Mouse (Mus musculus) midbrain, embryonic 12.5 days (tissue): Measurements from ENCODE around the gene Gmpr. TPM values are rescaled to one million over a fixed set of nuclear protein-coding genes. Genes with fewer than 3 reads are reported as not detected.

ENCODE experiments used
- ATAC-seq: fragments of 200-750 bp; cut with Nextera tagmentation; 2 replicates; pipeline ENCODE4 v1.8.0; 2017; ENCODE audit warnings: low read depth, moderate TSS enrichment, moderate library complexity; ENCODE audit not compliant: low FRiP score
- H3K27ac ChIP-seq: fragments of 300-500 bp; sonication (generic); replicated peaks from 2 replicates; pipeline ENCODE4 v1.5.1; 2016; ENCODE audit warnings: mild to moderate bottlenecking
- H3K27me3 ChIP-seq: fragments of 300-500 bp; sonication (generic); 2 replicates; pipeline ENCODE4 v1.6.1; 2016; ENCODE audit warnings: mild to moderate bottlenecking
- H3K36me3 ChIP-seq: fragments of 300-500 bp; sonication (generic); 2 replicates; pipeline ENCODE4 v1.6.1; 2016
- H3K4me1 ChIP-seq: fragments of 300-500 bp; sonication (generic); 2 replicates; pipeline ENCODE4 v1.6.1; 2016
- H3K4me2 ChIP-seq: fragments of 300-500 bp; sonication (generic); replicated peaks from 2 replicates; pipeline ENCODE4 v1.6.1; 2016; ENCODE audit warnings: mild to moderate bottlenecking, moderate library complexity
- H3K4me3 ChIP-seq: fragments of 300-500 bp; sonication (generic); 2 replicates; pipeline ENCODE4 v1.5.1; 2016; ENCODE audit warnings: mild to moderate bottlenecking
- H3K9ac ChIP-seq: fragments of 300-500 bp; sonication (generic); replicated peaks from 2 replicates; pipeline ENCODE4 v1.6.1; 2016; ENCODE audit warnings: mild to moderate bottlenecking, moderate library complexity
- H3K9me3 ChIP-seq: fragments of 300-500 bp; sonication (generic); 2 replicates; pipeline ENCODE4 v1.6.1; 2016; ENCODE audit warnings: mild to moderate bottlenecking
- WGBS: fragments of 180-500 bp; shearing (Covaris S2); methylation state at CpG from one replicate; pipeline ENCODE4 v1.1.7; 2016; 5-methylcytosine and 5-hydroxymethylcytosine counted together
- polyA plus RNA-seq: library from polyadenylated mRNA; unstranded; fragments of >200 nt; fragmentation: Nextera tagmentation; extraction: Ambion mirVana; gene quantifications from 2 replicates; pipeline ENCODE4 v1.2.1, GENCODE M21; 2016

The Gmpr gene
- 14.3 and 15.7 TPM in 2 replicates for polyA plus RNA-seq

- under 1% methylated on average over 63 of the region's 63 CpGs for WGBS
- peak within 1 kb of the TSS; percentile 61 for H3K4me3 ChIP-seq
- H3K36me3 ChIP-seq = no peaks in the 10 kb centered on the region
- peaks cover 11% of the 10 kb centered on the region for H3K4me1 ChIP-seq
- peak within 1 kb of the TSS; percentile 95 for H3K4me2 ChIP-seq
- H3K9me3 ChIP-seq = no peaks in the 10 kb centered on the region
- no peak within 1 kb of the TSS for H3K27ac ChIP-seq
- ATAC-seq = peak; percentile 88
- peaks cover 22% of the 10 kb centered on the region for H3K27me3 ChIP-seq
- peak within 1 kb of the TSS; percentile 62 for H3K9ac ChIP-seq
These were observed at the start of gene Gmpr for GRCm38 (mm10) chr13:45507274-45508229. Gene Gmpr, plus strand, starts transcription at chr13:45507444.

DNA sequence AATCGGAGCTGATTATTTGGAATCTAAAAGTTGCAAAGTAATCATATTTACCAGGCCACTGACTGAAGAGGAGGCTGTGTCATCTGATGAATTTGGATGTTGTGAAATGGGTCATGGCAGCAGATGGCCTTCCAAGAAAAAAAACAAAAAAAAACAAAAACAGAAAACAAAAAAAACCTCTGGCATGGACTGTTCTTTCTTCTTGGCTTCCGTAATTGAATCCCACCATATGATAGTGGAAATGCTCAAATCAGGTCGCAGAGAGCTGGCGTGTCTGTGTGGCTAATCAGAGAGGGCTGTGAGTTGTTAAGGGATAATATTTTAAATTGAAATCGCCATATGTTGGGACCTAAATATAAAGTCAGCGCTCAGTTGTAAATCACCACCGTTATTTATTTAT lies 49.8 kb upstream of the Gmpr start:
- WGBS = 87% methylated on average over 7 of the region's 7 CpGs
- Histone ChIP-seq H3K4me2 (no peak overlapping the region), H3K9ac (no peak overlapping the region), H3K27ac (no peak overlapping the region), H3K36me3 (no peaks in the 10 kb centered on the region), H3K4me1 (peaks cover 13% of the 10 kb centered on the region), H3K27me3 (no peaks in the 10 kb centered on the region), H3K4me3 (no peak overlapping the region), H3K9me3 (no peaks in the 10 kb centered on the region)
- no peak for ATAC-seq

DNA sequence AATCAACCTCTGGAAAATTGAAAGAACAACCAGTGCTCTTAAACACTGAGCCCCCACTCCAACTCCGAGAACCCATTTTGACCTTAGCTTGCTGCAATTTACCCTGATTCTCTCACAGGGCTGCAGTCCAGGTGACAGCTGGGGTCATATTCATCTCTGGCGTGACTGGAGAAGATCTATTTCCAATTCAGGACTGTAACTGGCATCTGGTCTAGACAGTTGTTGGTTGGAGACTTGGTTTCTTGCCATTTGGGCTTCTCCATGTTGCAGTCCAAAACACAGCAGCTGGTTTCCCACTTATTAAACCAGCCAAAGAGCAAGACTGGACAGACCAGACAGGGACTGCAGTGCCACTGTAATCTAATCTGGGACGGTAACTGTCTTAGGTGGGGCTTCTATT lies 47.1 kb upstream of the Gmpr start:
- H3K27ac ChIP-seq = no peak overlapping the region
- H3K27me3 ChIP-seq = no peaks in the 10 kb centered on the region
- no peak overlapping the region for H3K4me3 ChIP-seq
- ATAC-seq = no peak
- no peaks in the 10 kb centered on the region for H3K36me3 ChIP-seq
- no peak overlapping the region for H3K4me2 ChIP-seq
- WGBS = 91% methylated on average over 3 of the region's 3 CpGs
- H3K4me1 ChIP-seq = peaks cover 7% of the 10 kb centered on the region
- H3K9ac ChIP-seq = no peak overlapping the region
- H3K9me3 ChIP-seq = no peaks in the 10 kb centered on the region

- H3K36me3 ChIP-seq = no peaks in the 10 kb centered on the region
- H3K4me1 ChIP-seq = no peaks in the 10 kb centered on the region
- no peak overlapping the region for H3K4me3 ChIP-seq
- ATAC-seq = no peak
- H3K4me2 ChIP-seq = no peak overlapping the region
- peaks cover 9% of the 10 kb centered on the region for H3K27me3 ChIP-seq
- H3K27ac ChIP-seq = no peak overlapping the region
- no peak overlapping the region for H3K9ac ChIP-seq
- no peaks in the 10 kb centered on the region for H3K9me3 ChIP-seq
- WGBS = 86% methylated on average over 14 of the region's 14 CpGs
These were observed 45.8 kb upstream of the Gmpr start for GRCm38 (mm10) chr13:45461370-45461958.

DNA sequence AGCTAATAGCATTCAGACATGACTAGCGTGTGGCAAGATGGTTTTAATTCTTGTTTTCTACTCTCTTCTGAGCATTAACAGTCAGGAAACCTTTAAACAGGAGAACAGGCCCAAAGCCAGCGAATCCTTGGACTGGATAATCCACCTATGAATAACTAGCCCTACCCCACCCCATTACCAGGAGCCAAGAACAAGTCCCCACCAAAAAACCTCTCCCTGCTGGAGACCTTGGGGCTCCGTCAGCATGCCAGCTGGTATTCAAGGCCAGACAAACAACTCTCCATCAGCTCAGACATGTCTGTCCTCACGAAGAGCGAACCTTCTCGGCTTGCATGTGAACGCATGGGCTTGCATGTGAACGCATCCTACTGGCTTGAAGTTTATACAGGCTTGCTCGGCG lies 41.6 kb upstream of the Gmpr start:
- H3K27me3 ChIP-seq = peaks cover 24% of the 10 kb centered on the region

DNA sequence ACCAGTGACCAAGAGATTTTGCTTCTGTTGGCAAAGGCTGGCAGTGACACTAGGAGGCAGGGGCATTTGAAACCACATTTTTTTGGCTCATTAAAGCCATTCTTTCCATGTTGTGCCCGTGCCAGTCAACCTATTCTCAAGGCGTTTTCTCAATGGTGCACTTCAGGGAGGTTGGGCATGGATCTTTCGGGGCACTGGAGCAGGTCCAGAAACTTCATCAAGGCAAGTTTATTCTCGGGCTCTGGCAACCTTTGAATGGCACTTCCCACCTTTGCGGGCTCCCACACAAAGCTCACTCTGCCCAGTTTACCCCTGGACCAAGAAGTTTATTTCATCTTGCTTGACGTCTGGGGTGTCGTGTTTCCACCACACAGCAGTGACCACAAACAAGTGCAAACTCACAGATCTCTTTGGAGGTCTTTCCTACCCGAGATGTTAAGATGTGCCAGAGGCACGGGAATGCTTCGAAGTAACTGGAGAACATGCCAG lies 41.2 kb upstream of the Gmpr start:
- H3K4me3 ChIP-seq = no peak overlapping the region
- H3K27me3 ChIP-seq = peaks cover 27% of the 10 kb centered on the region
- ATAC-seq = no peak
- H3K36me3 ChIP-seq = no peaks in the 10 kb centered on the region
- no peaks in the 10 kb centered on the region for H3K9me3 ChIP-seq
- no peak overlapping the region for H3K27ac ChIP-seq
- H3K9ac ChIP-seq = no peak overlapping the region
- WGBS = 77% methylated on average over 10 of the region's 10 CpGs
- no peak overlapping the region for H3K4me2 ChIP-seq
- H3K4me1 ChIP-seq = peaks cover 11% of the 10 kb centered on the region

More for the DNA sequence above, 41.6 kb upstream of the Gmpr start:
- H3K4me3 ChIP-seq = no peak overlapping the region
- ATAC-seq = no peak
- no peak overlapping the region for H3K4me2 ChIP-seq
- H3K9me3 ChIP-seq = no peaks in the 10 kb centered on the region
- H3K9ac ChIP-seq = no peak overlapping the region
- 86% methylated on average over 10 of the region's 10 CpGs for WGBS
- H3K27ac ChIP-seq = no peak overlapping the region
- no peaks in the 10 kb centered on the region for H3K36me3 ChIP-seq
- peaks cover 11% of the 10 kb centered on the region for H3K4me1 ChIP-seq

DNA sequence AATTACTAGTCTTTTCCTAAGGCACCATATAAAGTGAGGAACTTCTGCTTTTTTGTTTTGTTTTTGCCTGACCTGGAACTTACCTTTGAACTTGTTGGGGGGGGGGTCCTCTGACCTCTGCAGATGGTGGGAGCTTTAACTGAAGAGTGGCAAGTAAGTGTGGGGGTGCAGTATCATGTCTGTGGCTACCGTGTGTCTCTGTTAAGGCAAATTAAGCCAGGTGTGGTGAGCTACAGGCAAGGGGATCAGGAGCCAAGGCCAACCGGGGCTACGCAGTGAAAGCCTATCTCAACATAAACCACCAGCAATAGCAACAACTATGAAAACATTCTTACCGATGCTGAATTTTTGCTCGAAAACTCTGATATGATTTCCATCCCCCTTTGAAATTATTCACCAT lies 38.5 kb upstream of the Gmpr start:
- H3K36me3 ChIP-seq = no peaks in the 10 kb centered on the region
- no peak overlapping the region for H3K4me3 ChIP-seq
- no peak overlapping the region for H3K4me2 ChIP-seq
- no peak overlapping the region for H3K27ac ChIP-seq
- 83% methylated on average over 5 of the region's 5 CpGs for WGBS
- peaks cover 11% of the 10 kb centered on the region for H3K4me1 ChIP-seq
- H3K9me3 ChIP-seq = no peaks in the 10 kb centered on the region
- H3K27me3 ChIP-seq = peaks cover 31% of the 10 kb centered on the region
- ATAC-seq = no peak
- H3K9ac ChIP-seq = no peak overlapping the region

GRCm38 (mm10) chr13:45469481-45470301 lies 37.6 kb upstream of the Gmpr start:
- 24% methylated on average over 19 of the region's 19 CpGs for WGBS
- Histone ChIP-seq H3K27ac (peak overlapping the region; percentile 20), H3K4me3 (no peak overlapping the region), H3K36me3 (no peaks in the 10 kb centered on the region), H3K4me2 (peak overlapping the region; percentile 25), H3K9me3 (no peaks in the 10 kb centered on the region), H3K4me1 (peaks cover 11% of the 10 kb centered on the region), H3K27me3 (peaks cover 38% of the 10 kb centered on the region), H3K9ac (no peak overlapping the region)
- ATAC-seq = no peak

GRCm38 (mm10) chr13:45473311-45473710 lies 33.9 kb upstream of the Gmpr start:
- 24% methylated on average over 10 of the region's 10 CpGs for WGBS

DNA sequence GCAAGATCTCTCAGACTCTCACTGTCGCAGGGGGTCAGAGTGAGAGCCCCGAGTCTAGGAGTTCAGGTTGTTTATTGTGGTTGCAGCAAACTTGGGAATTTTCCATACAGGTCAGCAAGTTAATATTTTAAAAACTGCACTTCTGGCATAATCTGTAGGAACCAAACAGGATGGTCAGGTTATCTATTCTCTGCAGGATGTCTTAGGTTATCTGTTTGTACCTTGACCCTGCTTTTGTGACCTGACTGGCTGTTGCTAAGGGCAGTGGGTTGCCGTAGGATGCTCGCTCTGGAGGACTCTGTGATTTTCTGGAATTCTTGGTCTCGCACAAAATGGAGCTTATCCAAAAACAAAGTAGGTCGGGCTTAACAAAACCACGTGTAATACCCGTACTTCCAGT lies 31.9 kb upstream of the Gmpr start:
- Histone ChIP-seq H3K9me3 (no peaks in the 10 kb centered on the region), H3K27me3 (peaks cover 26% of the 10 kb centered on the region), H3K4me1 (no peaks in the 10 kb centered on the region), H3K27ac (no peak overlapping the region), H3K9ac (no peak overlapping the region), H3K4me3 (no peak overlapping the region), H3K4me2 (no peak overlapping the region), H3K36me3 (no peaks in the 10 kb centered on the region)
- no peak for ATAC-seq
- 80% methylated on average over 8 of the region's 8 CpGs for WGBS

More at GRCm38 (mm10) chr13:45473311-45473710, 33.9 kb upstream of the Gmpr start:
- H3K4me2 ChIP-seq = no peak overlapping the region
- H3K4me1 ChIP-seq = peaks cover 11% of the 10 kb centered on the region
- no peak overlapping the region for H3K27ac ChIP-seq
- H3K9me3 ChIP-seq = no peaks in the 10 kb centered on the region
- H3K4me3 ChIP-seq = no peak overlapping the region
- no peak overlapping the region for H3K9ac ChIP-seq
- ATAC-seq = no peak
- H3K27me3 ChIP-seq = peaks cover 31% of the 10 kb centered on the region
- H3K36me3 ChIP-seq = no peaks in the 10 kb centered on the region

DNA sequence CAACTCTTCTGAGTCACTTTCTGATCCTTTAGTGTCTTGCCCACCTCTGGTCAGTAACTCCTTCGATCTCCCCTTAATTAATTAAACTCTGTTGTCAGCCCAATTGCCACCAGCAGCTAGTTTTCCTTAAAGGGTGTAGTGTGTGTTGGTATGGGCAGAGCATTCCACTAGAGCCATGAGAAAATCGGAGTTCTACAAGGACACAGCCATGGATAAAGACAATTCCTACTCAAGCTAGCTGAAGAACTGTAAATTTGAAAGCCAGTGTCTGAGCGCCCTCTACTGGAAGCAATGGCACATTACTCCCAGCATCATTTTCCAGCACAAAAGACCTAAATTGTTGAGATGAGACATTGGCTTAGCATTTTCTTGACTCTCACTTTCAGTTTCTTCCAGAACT lies 30.1 kb upstream of the Gmpr start:
- Histone ChIP-seq H3K36me3 (no peaks in the 10 kb centered on the region), H3K9me3 (no peaks in the 10 kb centered on the region), H3K4me1 (no peaks in the 10 kb centered on the region), H3K27me3 (peaks cover 16% of the 10 kb centered on the region), H3K9ac (no peak overlapping the region), H3K27ac (no peak overlapping the region), H3K4me2 (no peak overlapping the region), H3K4me3 (no peak overlapping the region)
- 40% methylated on average over 3 of the region's 3 CpGs for whole genome bisulfite sequencing
- no peak for ATAC-seq
